ENCODE assay signal across 8 mouse cellular contexts in genomic region chr8:125067596-125067960, GRCm38 (mm10). TPM values are rescaled to one million over a fixed set of nuclear protein-coding genes. Genes with fewer than 3 reads are reported as not detected.
DNase-seq lines count a peak whose midpoint lies in the region; ATAC-seq and TF ChIP-seq lines count a peak whose summit lies in the region.

No protein-coding gene starts in this region.

- H3K9ac ChIP-seq in embryonic facial prominence, embryonic 14.5 days (ENCODE audit: low read depth, low read length), result no peak overlapping the region
- H3K9ac ChIP-seq in stomach, postnatal 0 days (ENCODE audit: low read length), result no peak overlapping the region

- H3K27me3 ChIP-seq in embryonic facial prominence, embryonic 14.5 days (replicated peaks; ENCODE audit: control insufficient read depth, insufficient read depth, low read length), result no peaks in the 10 kb centered on the region
- H3K27me3 ChIP-seq in stomach, postnatal 0 days (ENCODE audit: control insufficient read depth, insufficient read depth, low read length), result no peaks in the 10 kb centered on the region

- H3K27ac ChIP-seq in embryonic facial prominence, embryonic 14.5 days (replicated peaks; ENCODE audit: low read depth, low read length), result peak overlapping the region; percentile 46
- H3K27ac ChIP-seq in stomach, postnatal 0 days (replicated peaks), result peak overlapping the region; percentile 58

- H3K36me3 ChIP-seq in embryonic facial prominence, embryonic 14.5 days (ENCODE audit: control insufficient read depth, insufficient read depth, low read length), result no peaks in the 10 kb centered on the region
- H3K36me3 ChIP-seq in stomach, postnatal 0 days (ENCODE audit: control insufficient read depth, insufficient read depth, low read length), result no peaks in the 10 kb centered on the region

- H3K4me2 ChIP-seq in embryonic facial prominence, embryonic 14.5 days (ENCODE audit: low read depth, low read length), result no peak overlapping the region; the same call in 1 of the 2 replicates
- H3K4me2 ChIP-seq in stomach, postnatal 0 days (replicated peaks; ENCODE audit: low read depth), result no peak overlapping the region

- no peak for ATAC-seq in embryonic facial prominence, embryonic 14.5 days (ENCODE audit: low read depth)
- peak; percentile 38 to 42; a peak in 3 of 4 replicates for ATAC-seq in hematopoietic stem cell, adult 5-6 weeks (replicated peaks in 1 of 2; ENCODE audit: insufficient read depth in 1 of 2, low FRiP score in 2 of 2, low TSS enrichment in 1 of 2, low read depth in 1 of 2, poor library complexity in 2 of 2, severe bottlenecking in 2 of 2)
- ATAC-seq in stomach, postnatal 0 days (ENCODE audit: low FRiP score, low TSS enrichment), result peak; percentile 62
- ATAC-seq in erythroid progenitor cell, adult 5-6 weeks (replicated peaks; ENCODE audit: low FRiP score, poor library complexity, severe bottlenecking), result no peak

- TF ChIP-seq EP300 in stomach, postnatal 0 days (optimal IDR thresholded peaks at IDR 0.05), result no peak

- 57% methylated on average over 9 of the region's 9 CpGs for WGBS in embryonic facial prominence, embryonic 14.5 days
- 74% methylated on average over 9 of the region's 9 CpGs for WGBS in stomach, postnatal 0 days

- H3K4me3 ChIP-seq in embryonic facial prominence, embryonic 14.5 days (ENCODE audit: low read depth, low read length), result no peak overlapping the region
- no peak overlapping the region for H3K4me3 ChIP-seq in stomach, postnatal 0 days (ENCODE audit: low read depth, low read length)

- H3K9me3 ChIP-seq in embryonic facial prominence, embryonic 14.5 days (ENCODE audit: control insufficient read depth, low read length), result no peaks in the 10 kb centered on the region
- no peaks in the 10 kb centered on the region for H3K9me3 ChIP-seq in stomach, postnatal 0 days (ENCODE audit: control insufficient read depth, low read length)

- no peaks in the 10 kb centered on the region; the same call in 1 of the 2 replicates for H3K4me1 ChIP-seq in embryonic facial prominence, embryonic 14.5 days (ENCODE audit: control insufficient read depth, insufficient read depth, low read length)
- H3K4me1 ChIP-seq in stomach, postnatal 0 days (replicated peaks; ENCODE audit: control insufficient read depth, insufficient read depth), result no peaks in the 10 kb centered on the region

- no peak for TF ChIP-seq CTCF in stomach, postnatal 0 days (IDR thresholded peaks at IDR 0.05; ENCODE audit: low read depth)

- peak; percentile 24 for DNase-seq in gastrocnemius, adult 18-20 months (ENCODE audit: low spot score)
- no peak for DNase-seq in gastrocnemius, adult 8-10 months (ENCODE audit: low spot score in 2 of 2)
- DNase-seq in embryonic facial prominence, embryonic 14.5 days (ENCODE audit: low spot score), result peak; percentile 38
- peak; percentile 67 to 75 for DNase-seq in kidney, postnatal 4 days
- DNase-seq in lung, postnatal 4 days, result peak; percentile 74 to 81
- DNase-seq in stomach, postnatal 0 days (ENCODE audit: low spot score), result no peak

RNA-seq across cellular contexts. Expression of gene Disc1, which starts 13.6 kb away (rescaled TPM):
- under 1 TPM; 0.71 to 0.85 TPM for total RNA-seq in gastrocnemius, adult 18-20 months (2021)
- total RNA-seq in gastrocnemius, adult 8-10 months (2022), result 1 to 10 TPM in 3 of 4 experiments, under 1 TPM in 1; 0.73 to 1.3 (median 1.2) TPM
- polyA plus RNA-seq in embryonic facial prominence, embryonic 14.5 days (2014; fragmentation: Nextera tagmentation; extraction: Ambion mirVana), result 1.5 and 1.6 TPM in 2 replicates
- total RNA-seq in hematopoietic stem cell, adult 5-6 weeks (2017), result 2.9 and 4.4 TPM in 2 replicates
- 0.39 and 0.53 TPM in 2 replicates for polyA plus RNA-seq in stomach, postnatal 0 days (2015; fragmentation: Nextera tagmentation; extraction: Ambion mirVana)
- 0.84 TPM in 1 of 2 replicates, not detected in the other for total RNA-seq in erythroid progenitor cell, adult 5-6 weeks (2015; ENCODE audit: low replicate concordance)
- total RNA-seq in erythroid progenitor cell, adult 5-6 weeks (2017; ENCODE audit: low replicate concordance), result 0.51 and 1.6 TPM in 2 replicates

RNA-seq across cellular contexts. Expression of gene Tsnax, which starts 54.8 kb away (rescaled TPM):
- 10 to 100 TPM; 71.4 to 86.4 TPM for total RNA-seq in gastrocnemius, adult 18-20 months (2021)
- total RNA-seq in gastrocnemius, adult 8-10 months (2022), result 10 to 100 TPM; 82.7 to 94.0 (median 89.4) TPM
- 130 and 138 TPM in 2 replicates for polyA plus RNA-seq in embryonic facial prominence, embryonic 14.5 days (2014; fragmentation: Nextera tagmentation; extraction: Ambion mirVana)
- 63.0 and 71.6 TPM in 2 replicates for total RNA-seq in hematopoietic stem cell, adult 5-6 weeks (2017)
- polyA plus RNA-seq in stomach, postnatal 0 days (2015; fragmentation: Nextera tagmentation; extraction: Ambion mirVana), result 62.5 and 66.2 TPM in 2 replicates
- 8.0 and 13.3 TPM in 2 replicates for total RNA-seq in erythroid progenitor cell, adult 5-6 weeks (2015; ENCODE audit: low replicate concordance)
- 6.7 and 7.0 TPM in 2 replicates for total RNA-seq in erythroid progenitor cell, adult 5-6 weeks (2017; ENCODE audit: low replicate concordance)

Comparison
In these comparisons a context has a peak if more than half of its experiments do, and no peak if none do; other contexts are left out.
1. DNase-seq: peak in gastrocnemius, adult 18-20 months (single experiment), embryonic facial prominence, embryonic 14.5 days (single experiment), kidney, postnatal 4 days (2 of 2) and lung, postnatal 4 days (2 of 2); none in gastrocnemius, adult 8-10 months (0 of 2) and stomach, postnatal 0 days (single experiment).
2. ATAC-seq: peak in hematopoietic stem cell, adult 5-6 weeks (2 of 2) and stomach, postnatal 0 days (single experiment); none in embryonic facial prominence, embryonic 14.5 days (single experiment) and erythroid progenitor cell, adult 5-6 weeks (single experiment).